In genomic region chr12:76670533-76671086, GRCm38 (mm10) we compare ENCODE assay signal across 1 mouse cellular context.
TF ChIP-seq lines count a peak whose summit lies in the region.

No protein-coding gene starts in this region.

TF ChIP-seq in MEL, 35 proteins besides CTCF, POLR2A, EP300 and RAD21 (continued from another document):
- TF ChIP-seq MYB (IDR thresholded peaks at IDR 0.05; ENCODE audit: low read depth, low read length) (0 out of 2 replicates have a peak, but pooled peaks have one; percentile 59), UBTF (IDR thresholded peaks at IDR 0.05; ENCODE audit: borderline replicate concordance, insufficient read depth, low read depth, low read length) (no peak), GATA1 (IDR thresholded peaks at IDR 0.05; ENCODE audit: low read depth, low read length) (peak; percentile 98), CHD1 (IDR thresholded peaks at IDR 0.05; ENCODE audit: low read depth, low read length) (0 out of 2 replicates have a peak, but pooled peaks have one; percentile 3)
